Mouse (Mus musculus): ENCODE measurements around the gene Erp29.

GRCm38 (mm10) chr5:121428954-121429353 is 23.4 kb downstream of the Erp29 start:
- no peak for TF ChIP-seq GATA1 (IDR thresholded peaks at IDR 0.05; ENCODE audit: borderline replicate concordance, low read length)
- TF ChIP-seq FLI1 (IDR thresholded peaks at IDR 0.05; ENCODE audit: low read length): no peak
